ENCODE assay signal across 15 mouse cellular contexts in the genomic region with DNA sequence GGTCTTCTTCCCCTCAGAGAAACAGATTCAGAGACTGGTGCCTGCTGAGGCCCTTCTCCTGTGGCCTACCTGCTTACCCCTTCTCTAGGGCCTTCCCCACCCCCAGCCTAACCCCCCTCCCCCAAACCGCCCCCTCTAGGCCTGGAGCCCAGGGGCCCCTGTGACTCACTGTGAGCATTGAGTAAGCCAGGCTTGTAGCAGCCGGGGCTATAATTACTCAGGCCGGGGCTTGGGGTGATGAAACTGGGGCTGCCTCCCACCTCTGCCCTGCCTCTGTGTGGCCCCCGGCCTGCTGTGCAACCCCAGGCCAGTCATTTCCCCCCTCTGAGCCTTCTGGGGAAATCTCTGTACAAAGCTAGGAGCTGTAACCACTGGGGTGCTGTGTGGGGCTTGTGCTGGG. TPM values are rescaled to one million over a fixed set of nuclear protein-coding genes. Genes with fewer than 3 reads are reported as not detected.
DNase-seq lines count a peak whose midpoint lies in the region; ATAC-seq and TF ChIP-seq lines count a peak whose summit lies in the region.
"Had no signal": no experiment of that assay in that cellular context is flagged by ENCODE, and none has a peak within 500 bp of the region (broad histone marks: within the 10 kb centered on the region; RNA-seq: fewer than 3 reads in every experiment).

No protein-coding gene starts in this region.

- no peaks in the 10 kb centered on the region for H3K27me3 ChIP-seq in liver, embryonic 13.5 days
- H3K27me3 ChIP-seq in liver, embryonic 11.5 days (replicated peaks; ENCODE audit: control insufficient read depth, insufficient read depth, low read length), result no peaks in the 10 kb centered on the region
- no peaks in the 10 kb centered on the region for H3K27me3 ChIP-seq in intestine, embryonic 14.5 days (replicated peaks; ENCODE audit: control insufficient read depth, insufficient read depth, low read length)
- H3K27me3 ChIP-seq in stomach, postnatal 0 days (ENCODE audit: control insufficient read depth, insufficient read depth, low read length), result no peaks in the 10 kb centered on the region

- no peak for TF ChIP-seq CTCF in stomach, postnatal 0 days (IDR thresholded peaks at IDR 0.05; ENCODE audit: low read depth)

- 0 out of 2 replicates have a peak overlapping the region, but pooled peaks have one; percentile 12 for H3K4me2 ChIP-seq in liver, embryonic 13.5 days
- H3K4me2 ChIP-seq in liver, embryonic 11.5 days, result no peak overlapping the region
- peak overlapping the region; percentile 20 for H3K4me2 ChIP-seq in intestine, embryonic 14.5 days (ENCODE audit: low read length)
- H3K4me2 ChIP-seq in stomach, postnatal 0 days (replicated peaks; ENCODE audit: low read depth), result peak overlapping the region; percentile 44

- no peaks in the 10 kb centered on the region for H3K9me3 ChIP-seq in liver, embryonic 13.5 days (replicated peaks)
- H3K9me3 ChIP-seq in liver, embryonic 11.5 days (ENCODE audit: control insufficient read depth, low read length), result no peaks in the 10 kb centered on the region
- no peaks in the 10 kb centered on the region for H3K9me3 ChIP-seq in intestine, embryonic 14.5 days (ENCODE audit: control insufficient read depth, low read length)
- no peaks in the 10 kb centered on the region for H3K9me3 ChIP-seq in stomach, postnatal 0 days (ENCODE audit: control insufficient read depth, low read length)

- H3K9ac ChIP-seq in liver, embryonic 13.5 days, result no peak overlapping the region
- no peak overlapping the region for H3K9ac ChIP-seq in liver, embryonic 11.5 days (ENCODE audit: low read depth, low read length)
- H3K9ac ChIP-seq in intestine, embryonic 14.5 days (ENCODE audit: low read length), result no peak overlapping the region
- peak overlapping the region; percentile 41 for H3K9ac ChIP-seq in stomach, postnatal 0 days (ENCODE audit: low read length)

- peaks cover 72% of the 10 kb centered on the region for H3K4me1 ChIP-seq in liver, embryonic 13.5 days (replicated peaks)
- peaks cover 19% of the 10 kb centered on the region for H3K4me1 ChIP-seq in liver, embryonic 11.5 days (replicated peaks; ENCODE audit: control insufficient read depth, insufficient read depth, low read length)
- peaks cover 9% of the 10 kb centered on the region; the same call in 1 of the 2 replicates for H3K4me1 ChIP-seq in intestine, embryonic 14.5 days (replicated peaks; ENCODE audit: control insufficient read depth, insufficient read depth, low read length)
- H3K4me1 ChIP-seq in stomach, postnatal 0 days (replicated peaks; ENCODE audit: control insufficient read depth, insufficient read depth), result peaks cover 4% of the 10 kb centered on the region; the same call in 1 of the 2 replicates

- H3K4me3 ChIP-seq in liver, embryonic 13.5 days (replicated peaks), result no peak overlapping the region
- H3K4me3 ChIP-seq in liver, embryonic 11.5 days (ENCODE audit: low read depth, low read length), result no peak overlapping the region
- H3K4me3 ChIP-seq in intestine, embryonic 14.5 days (ENCODE audit: low read depth, low read length), result no peak overlapping the region
- 0 out of 2 replicates have a peak overlapping the region, but pooled peaks have one; percentile 10 for H3K4me3 ChIP-seq in stomach, postnatal 0 days (ENCODE audit: low read depth, low read length)

- no peak for TF ChIP-seq EP300 in stomach, postnatal 0 days (optimal IDR thresholded peaks at IDR 0.05)

- DNase-seq in adrenal gland, adult 2 months, result peak; percentile 78
- no peak for DNase-seq in adrenal gland, adult 18-20 months (ENCODE audit: low spot score in 2 of 2)
- DNase-seq in liver, embryonic 13.5 days, result no peak
- DNase-seq in liver, embryonic 11.5 days (ENCODE audit: low spot score), result no peak
- DNase-seq in intestine, embryonic 14.5 days (ENCODE audit: low spot score), result no peak
- DNase-seq in stomach, postnatal 0 days (ENCODE audit: low spot score), result peak; percentile 46
- no peak for DNase-seq in ovary, postnatal 10 days (ENCODE audit: low spot score)
- DNase-seq in gastrocnemius, adult 18-20 months (ENCODE audit: low spot score), result no peak
- DNase-seq: heart, postnatal 4 days; kidney, adult 2 months; lung, postnatal 36 days had no signal

- H3K36me3 ChIP-seq in liver, embryonic 13.5 days, result peaks cover 99% of the 10 kb centered on the region
- H3K36me3 ChIP-seq in liver, embryonic 11.5 days (ENCODE audit: control insufficient read depth, insufficient read depth, low read length), result peaks cover 72% of the 10 kb centered on the region
- peaks cover 65% of the 10 kb centered on the region for H3K36me3 ChIP-seq in intestine, embryonic 14.5 days (ENCODE audit: control insufficient read depth, insufficient read depth, low read length)
- peaks cover 38% of the 10 kb centered on the region for H3K36me3 ChIP-seq in stomach, postnatal 0 days (ENCODE audit: control insufficient read depth, insufficient read depth, low read length)

- WGBS in liver, embryonic 13.5 days (ENCODE audit: insufficient replicate concordance), result 88% methylated on average over 4 of the region's 4 CpGs
- WGBS in liver, embryonic 11.5 days, result 86% methylated on average over 4 of the region's 4 CpGs
- 79% methylated on average over 4 of the region's 4 CpGs for WGBS in intestine, embryonic 14.5 days
- WGBS in stomach, postnatal 0 days, result 55% methylated on average over 3 of the region's 4 CpGs

- no peak for ATAC-seq in liver, embryonic 13.5 days (ENCODE audit: low read depth)
- ATAC-seq in liver, embryonic 11.5 days (replicated peaks; ENCODE audit: low FRiP score), result no peak
- peak; percentile 24; the same call in 1 of the 2 replicates for ATAC-seq in intestine, embryonic 14.5 days (replicated peaks; ENCODE audit: low FRiP score, low TSS enrichment, low read depth)
- ATAC-seq in stomach, postnatal 0 days (ENCODE audit: low FRiP score, low TSS enrichment), result peak; percentile 4; the same call in 1 of the 2 replicates

- H3K27ac ChIP-seq in liver, embryonic 13.5 days, result no peak overlapping the region
- H3K27ac ChIP-seq in liver, embryonic 11.5 days (ENCODE audit: low read depth, low read length), result no peak overlapping the region; the same call in 1 of the 2 replicates
- peak overlapping the region; percentile 61; the same call in 1 of the 2 replicates for H3K27ac ChIP-seq in intestine, embryonic 14.5 days (ENCODE audit: low read depth)
- peak overlapping the region; percentile 88 for H3K27ac ChIP-seq in stomach, postnatal 0 days (replicated peaks)

RNA-seq across cellular contexts. Expression of a gene that starts 11.3 kb away (rescaled TPM):
- 10 to 100 TPM; 62.9 to 80.9 TPM for total RNA-seq in adrenal gland, adult 2 months (2021)
- polyA plus RNA-seq in adrenal gland, adult 2 months (2012; rRNA removed), result 150 and 158 TPM in 2 replicates
- 10 to 100 TPM; 65.3 to 84.8 TPM for total RNA-seq in adrenal gland, adult 18-20 months (2021)
- polyA plus RNA-seq in liver, embryonic 13.5 days (2015; fragmentation: Nextera tagmentation; extraction: Ambion mirVana), result 49.1 and 49.6 TPM in 2 replicates
- 31.6 and 34.2 TPM in 2 replicates for polyA plus RNA-seq in liver, embryonic 11.5 days (2014; fragmentation: Nextera tagmentation; extraction: Ambion mirVana)
- 23.2 and 28.7 TPM in 2 replicates for polyA plus RNA-seq in intestine, embryonic 14.5 days (2014; fragmentation: Nextera tagmentation; extraction: Ambion mirVana)
- polyA plus RNA-seq in stomach, postnatal 0 days (2015; fragmentation: Nextera tagmentation; extraction: Ambion mirVana), result 87.5 and 94.1 TPM in 2 replicates
- total RNA-seq in gastrocnemius, adult 18-20 months (2021), result 10 to 100 TPM; 22.1 to 24.5 TPM

RNA-seq across cellular contexts. Expression of a gene that starts 21.4 kb away (rescaled TPM):
- total RNA-seq in adrenal gland, adult 2 months (2021), result 10 to 100 TPM; 27.3 to 29.8 TPM
- 41.4 and 48.6 TPM in 2 replicates for polyA plus RNA-seq in adrenal gland, adult 2 months (2012; rRNA removed)
- total RNA-seq in adrenal gland, adult 18-20 months (2021), result 10 to 100 TPM; 27.3 to 29.7 TPM
- polyA plus RNA-seq in liver, embryonic 13.5 days (2015; fragmentation: Nextera tagmentation; extraction: Ambion mirVana), result 23.5 and 23.8 TPM in 2 replicates
- 41.2 and 50.9 TPM in 2 replicates for polyA plus RNA-seq in liver, embryonic 11.5 days (2014; fragmentation: Nextera tagmentation; extraction: Ambion mirVana)
- polyA plus RNA-seq in intestine, embryonic 14.5 days (2014; fragmentation: Nextera tagmentation; extraction: Ambion mirVana), result 40.8 and 43.3 TPM in 2 replicates
- 18.7 and 20.9 TPM in 2 replicates for polyA plus RNA-seq in stomach, postnatal 0 days (2015; fragmentation: Nextera tagmentation; extraction: Ambion mirVana)
- 10 to 100 TPM; 15.3 to 17.1 TPM for total RNA-seq in gastrocnemius, adult 18-20 months (2021)

RNA-seq across cellular contexts. Expression of a gene that starts 30.1 kb away (rescaled TPM):
- 1,000 to 10,000 TPM; 1,393 to 1,508 TPM for total RNA-seq in adrenal gland, adult 2 months (2021)
- polyA plus RNA-seq in adrenal gland, adult 2 months (2012; rRNA removed), result 1,342 and 1,424 TPM in 2 replicates
- total RNA-seq in adrenal gland, adult 18-20 months (2021), result 1,000 to 10,000 TPM; 1,443 to 1,598 TPM
- 369 and 384 TPM in 2 replicates for polyA plus RNA-seq in liver, embryonic 13.5 days (2015; fragmentation: Nextera tagmentation; extraction: Ambion mirVana)
- 626 and 647 TPM in 2 replicates for polyA plus RNA-seq in liver, embryonic 11.5 days (2014; fragmentation: Nextera tagmentation; extraction: Ambion mirVana)
- 484 and 490 TPM in 2 replicates for polyA plus RNA-seq in intestine, embryonic 14.5 days (2014; fragmentation: Nextera tagmentation; extraction: Ambion mirVana)
- 337 and 380 TPM in 2 replicates for polyA plus RNA-seq in stomach, postnatal 0 days (2015; fragmentation: Nextera tagmentation; extraction: Ambion mirVana)
- total RNA-seq in gastrocnemius, adult 18-20 months (2021), result 1,000 to 10,000 TPM; 1,320 to 1,335 TPM

RNA-seq across cellular contexts. Expression of a gene that starts 36.5 kb away (rescaled TPM):
- total RNA-seq in adrenal gland, adult 2 months (2021), result 10 to 100 TPM; 74.6 to 76.7 TPM
- 100 and 127 TPM in 2 replicates for polyA plus RNA-seq in adrenal gland, adult 2 months (2012; rRNA removed)
- 10 to 100 TPM; 63.4 to 74.2 TPM for total RNA-seq in adrenal gland, adult 18-20 months (2021)
- 19.3 and 20.9 TPM in 2 replicates for polyA plus RNA-seq in liver, embryonic 13.5 days (2015; fragmentation: Nextera tagmentation; extraction: Ambion mirVana)
- 44.5 and 45.6 TPM in 2 replicates for polyA plus RNA-seq in liver, embryonic 11.5 days (2014; fragmentation: Nextera tagmentation; extraction: Ambion mirVana)
- polyA plus RNA-seq in intestine, embryonic 14.5 days (2014; fragmentation: Nextera tagmentation; extraction: Ambion mirVana), result 57.8 and 58.8 TPM in 2 replicates
- polyA plus RNA-seq in stomach, postnatal 0 days (2015; fragmentation: Nextera tagmentation; extraction: Ambion mirVana), result 44.6 and 51.8 TPM in 2 replicates
- total RNA-seq in gastrocnemius, adult 18-20 months (2021), result 10 to 100 TPM; 25.5 to 28.4 TPM

RNA-seq across cellular contexts. Expression of a gene that starts 37.4 kb away (rescaled TPM):
- total RNA-seq in adrenal gland, adult 2 months (2021), result not detected
- 0.12 TPM in 1 of 2 replicates, not detected in the other for polyA plus RNA-seq in adrenal gland, adult 2 months (2012; rRNA removed)
- total RNA-seq in adrenal gland, adult 18-20 months (2021), result not detected
- 0.08 TPM in 1 of 2 replicates, not detected in the other for polyA plus RNA-seq in liver, embryonic 13.5 days (2015; fragmentation: Nextera tagmentation; extraction: Ambion mirVana)
- not detected in 2 replicates for polyA plus RNA-seq in liver, embryonic 11.5 days (2014; fragmentation: Nextera tagmentation; extraction: Ambion mirVana)
- not detected in 2 replicates for polyA plus RNA-seq in intestine, embryonic 14.5 days (2014; fragmentation: Nextera tagmentation; extraction: Ambion mirVana)
- polyA plus RNA-seq in stomach, postnatal 0 days (2015; fragmentation: Nextera tagmentation; extraction: Ambion mirVana), result 0.07 TPM in 1 of 2 replicates, not detected in the other
- total RNA-seq in gastrocnemius, adult 18-20 months (2021), result not detected
- total RNA-seq: common myeloid progenitor, adult 5-6 weeks; heart, postnatal 4 days; layer of hippocampus, adult 8-10 months had no signal
- polyA plus RNA-seq: kidney, adult 2 months; limb, embryonic 11.5 days; urinary bladder, adult 2 months had no signal

Comparison
In these comparisons a context has a peak if more than half of its experiments do, and no peak if none do; other contexts are left out.
1. DNase-seq: peak in adrenal gland, adult 2 months (single experiment) and stomach, postnatal 0 days (single experiment); none in adrenal gland, adult 18-20 months (0 of 2), liver, embryonic 13.5 days (single experiment), liver, embryonic 11.5 days (single experiment), intestine, embryonic 14.5 days (single experiment), ovary, postnatal 10 days (single experiment) and gastrocnemius, adult 18-20 months (single experiment).
2. ATAC-seq: peak in intestine, embryonic 14.5 days (single experiment) and stomach, postnatal 0 days (single experiment); none in liver, embryonic 13.5 days (single experiment) and liver, embryonic 11.5 days (single experiment).
3. H3K27ac ChIP-seq: peak in intestine, embryonic 14.5 days (single experiment) and stomach, postnatal 0 days (single experiment); none in liver, embryonic 13.5 days (single experiment) and liver, embryonic 11.5 days (single experiment).